Mouse (Mus musculus) liver, postnatal 0 days (tissue): ENCODE data around the gene Gm28038. TPM values are rescaled to one million over a fixed set of nuclear protein-coding genes. Genes with fewer than 3 reads are reported as not detected.

Source experiments
- ATAC-seq: fragments of 200-750 bp; cut with Nextera tagmentation; 2 replicates; pipeline ENCODE4 v1.8.0; 2017; ENCODE audit warnings: mild to moderate bottlenecking, moderate library complexity
- DNase-seq: peaks from one replicate; pipeline ENCODE4 v3.0.0-alpha.2; 2016
- H3K27ac ChIP-seq: fragments of 300-500 bp; sonication (generic); 2 replicates; pipeline ENCODE4 v1.5.1; 2014; ENCODE audit warnings: antibody characterized with exemption, moderate library complexity, mild to moderate bottlenecking, low read depth
- H3K27me3 ChIP-seq: fragments of 300-500 bp; sonication (generic); 2 replicates; pipeline ENCODE4 v1.6.1; 2014; ENCODE audit warnings: low read length, control low read depth, mixed read lengths; ENCODE audit not compliant: insufficient read depth
- H3K36me3 ChIP-seq: fragments of 300-500 bp; sonication (generic); replicated peaks from 2 replicates; pipeline ENCODE4 v1.6.1; 2014; ENCODE audit warnings: mild to moderate bottlenecking, control low read depth, low read length, moderate library complexity, mixed read lengths; ENCODE audit not compliant: insufficient read depth
- H3K4me1 ChIP-seq: fragments of 300-500 bp; sonication (generic); 2 replicates; pipeline ENCODE4 v1.6.1; 2014; ENCODE audit warnings: antibody characterized with exemption, mild to moderate bottlenecking, control low read depth; ENCODE audit not compliant: insufficient read depth
- H3K4me2 ChIP-seq: fragments of 300-500 bp; sonication (generic); 2 replicates; pipeline ENCODE4 v1.6.1; 2014; ENCODE audit warnings: low read depth, mild to moderate bottlenecking, low read length, moderate library complexity, mixed read lengths
- H3K4me3 ChIP-seq: fragments of 300-500 bp; sonication (generic); 2 replicates; pipeline ENCODE4 v1.5.1; 2014; ENCODE audit warnings: low read depth, low read length
- H3K9ac ChIP-seq: fragments of 300-500 bp; sonication (generic); replicated peaks from 2 replicates; pipeline ENCODE4 v1.6.1; 2014; ENCODE audit warnings: mild to moderate bottlenecking, moderate library complexity
- H3K9me3 ChIP-seq: fragments of 300-500 bp; sonication (generic); 2 replicates; pipeline ENCODE4 v1.6.1; 2016; ENCODE audit warnings: mild to moderate bottlenecking, control low read depth, low read length, mixed read lengths
- CTCF ChIP-seq: sonication (generic); IDR thresholded peaks from 2 replicates; pipeline ENCODE4 v1.5.1; 2016; ENCODE audit warnings: antibody characterized with exemption, low read depth
- EP300 ChIP-seq: IDR thresholded peaks from 2 replicates; pipeline ENCODE4 v1.6.1; 2016; ENCODE audit warnings: antibody characterized with exemption, low read depth, mild to moderate bottlenecking
- WGBS: fragments of 180-500 bp; shearing (Covaris S2); extraction: QIAGEN DNeasy Blood & Tissue Kit; methylation state at CpG from one replicate; pipeline ENCODE4 v1.1.7; 2014; ENCODE audit not compliant: insufficient replicate concordance; 5-methylcytosine and 5-hydroxymethylcytosine counted together
- polyA plus RNA-seq: library from polyadenylated mRNA; unstranded; fragments of >200 nt; fragmentation: Nextera tagmentation; extraction: Ambion mirVana; gene quantifications from 2 replicates; pipeline ENCODE4 v1.2.1, GENCODE M21; 2015

Gene Gm28038
- polyA plus RNA-seq, 1 experiment from 2014 or later = not detected

DNA sequence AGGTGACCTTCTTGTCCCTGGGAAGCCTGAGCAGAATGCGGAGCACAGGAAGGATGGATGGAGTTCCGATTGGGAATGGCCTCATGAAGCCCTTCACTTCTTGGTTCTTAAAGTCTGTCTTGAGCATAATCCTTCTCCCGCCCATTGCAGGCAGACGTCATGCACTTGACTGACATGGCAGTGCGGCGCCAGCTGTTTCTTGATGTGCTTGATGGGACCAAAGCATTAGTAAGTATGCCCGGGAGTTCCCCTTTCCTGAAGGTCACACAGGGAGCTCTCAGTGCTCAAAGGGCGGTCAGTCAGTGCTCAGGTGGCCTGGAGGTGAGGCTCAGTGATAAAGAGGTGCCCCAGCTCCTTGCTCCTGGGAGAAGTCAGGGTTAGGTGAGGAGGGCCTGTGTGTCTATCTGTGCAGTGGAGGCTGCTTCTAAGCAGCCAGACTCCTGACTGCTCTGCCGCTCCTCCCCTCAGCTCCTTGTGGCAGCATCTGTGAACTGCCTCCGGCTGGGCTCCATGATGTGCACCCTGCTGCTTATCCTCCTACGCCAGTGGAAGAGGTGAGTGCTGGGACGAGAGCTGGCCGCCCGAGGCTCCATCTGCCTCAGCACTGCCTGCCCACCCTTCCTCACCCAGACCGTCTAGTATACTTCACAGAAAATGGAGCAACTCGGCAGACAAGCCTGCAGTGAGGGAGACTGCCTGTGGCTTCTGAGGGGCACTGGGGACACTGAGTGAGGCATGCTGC lies 55.5 kb downstream of the Gm28038 start:
- no peaks in the 10 kb centered on the region for H3K4me1 ChIP-seq
- no peak overlapping the region for H3K27ac ChIP-seq
- H3K4me3 ChIP-seq = no peak overlapping the region
- H3K9me3 ChIP-seq = no peaks in the 10 kb centered on the region
- ATAC-seq = no peak
- H3K9ac ChIP-seq = no peak overlapping the region
- H3K27me3 ChIP-seq = no peaks in the 10 kb centered on the region
- DNase-seq = no peak
- peaks cover 69% of the 10 kb centered on the region for H3K36me3 ChIP-seq
- 86% methylated on average over 16 of the region's 16 CpGs for WGBS
- TF ChIP-seq EP300 (no peak), CTCF (no peak)
- no peak overlapping the region for H3K4me2 ChIP-seq

DNA sequence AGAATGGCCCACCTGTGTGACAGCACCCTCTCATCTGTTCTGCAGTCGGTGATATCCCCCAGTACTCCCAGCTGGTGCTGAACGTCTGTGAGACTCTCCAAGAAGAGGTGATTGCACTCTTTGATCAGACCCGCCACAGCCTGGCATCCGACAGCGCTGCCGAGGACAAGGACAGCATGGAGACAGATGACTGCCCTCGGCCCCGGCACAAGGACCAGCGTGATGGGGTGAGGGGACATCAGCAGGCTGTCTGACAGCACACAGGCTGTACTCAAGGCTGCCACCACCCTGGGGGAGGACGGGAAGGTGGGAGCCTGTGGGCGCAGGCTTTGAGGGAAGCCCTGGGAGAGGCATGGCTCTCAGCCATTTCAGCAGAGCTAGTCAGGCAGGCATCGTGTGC lies 56.3 kb downstream of the Gm28038 start:
- no peaks in the 10 kb centered on the region for H3K4me1 ChIP-seq
- peaks cover 74% of the 10 kb centered on the region for H3K36me3 ChIP-seq
- H3K27ac ChIP-seq = no peak overlapping the region
- no peaks in the 10 kb centered on the region for H3K9me3 ChIP-seq
- WGBS = 90% methylated on average over 12 of the region's 12 CpGs
- no peak for TF ChIP-seq EP300
- TF ChIP-seq CTCF = no peak
- no peak overlapping the region for H3K9ac ChIP-seq
- H3K4me3 ChIP-seq = no peak overlapping the region
- no peaks in the 10 kb centered on the region for H3K27me3 ChIP-seq
- ATAC-seq (no peak), DNase-seq (no peak)
- H3K4me2 ChIP-seq = no peak overlapping the region

DNA sequence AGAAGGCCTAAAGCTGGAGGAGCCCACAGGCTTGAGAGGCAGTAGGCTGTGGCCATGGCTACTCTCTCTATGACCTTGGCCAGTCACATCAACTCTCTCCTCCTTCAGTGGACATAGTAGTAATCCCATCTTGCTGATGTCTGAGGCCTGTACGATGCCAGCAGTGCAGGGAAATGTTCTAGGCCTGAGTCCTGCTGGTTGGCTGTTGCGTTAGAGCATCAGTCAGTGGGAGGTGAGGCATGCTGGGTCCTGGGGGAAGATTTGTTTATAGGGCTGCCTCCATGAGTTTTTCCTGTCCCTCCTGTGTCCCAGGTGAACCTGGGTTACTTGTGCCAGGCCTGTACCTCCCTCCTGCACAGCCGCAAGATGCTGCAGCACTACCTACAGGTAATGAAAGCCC lies 61.2 kb downstream of the Gm28038 start:
- Histone ChIP-seq H3K9ac (no peak overlapping the region), H3K36me3 (peaks cover 69% of the 10 kb centered on the region), H3K4me2 (no peak overlapping the region), H3K9me3 (no peaks in the 10 kb centered on the region), H3K27me3 (no peaks in the 10 kb centered on the region), H3K27ac (no peak overlapping the region), H3K4me1 (no peaks in the 10 kb centered on the region), H3K4me3 (no peak overlapping the region)
- ATAC-seq = no peak
- 91% methylated on average over 3 of the region's 3 CpGs for WGBS
- TF ChIP-seq CTCF (no peak), EP300 (no peak)
- no peak for DNase-seq

DNA sequence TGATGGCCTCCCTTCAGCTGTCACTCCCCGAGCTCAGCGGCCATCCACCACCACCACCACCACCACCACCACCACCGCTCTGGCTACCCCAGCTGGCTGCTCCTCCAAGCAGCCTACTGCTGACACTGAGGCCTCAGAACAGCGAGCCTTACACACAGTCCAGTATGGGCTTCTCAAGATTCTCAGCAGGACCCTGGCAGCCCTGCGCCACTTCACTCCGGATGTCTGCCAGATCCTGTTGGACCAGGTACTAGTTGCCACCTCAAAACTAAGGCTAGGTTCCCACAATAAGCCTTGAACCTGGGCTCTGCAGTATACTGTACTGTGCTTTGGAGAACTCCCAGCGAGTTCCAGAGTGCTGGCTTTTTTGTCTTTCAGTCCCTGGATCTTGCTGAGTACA lies 61.7 kb downstream of the Gm28038 start:
- no peak for TF ChIP-seq EP300
- no peak for TF ChIP-seq CTCF
- no peaks in the 10 kb centered on the region for H3K27me3 ChIP-seq
- H3K36me3 ChIP-seq = peaks cover 64% of the 10 kb centered on the region
- no peak overlapping the region for H3K4me2 ChIP-seq
- H3K4me3 ChIP-seq = no peak overlapping the region
- H3K4me1 ChIP-seq = no peaks in the 10 kb centered on the region
- no peak overlapping the region for H3K27ac ChIP-seq
- no peak for ATAC-seq
- 88% methylated on average over 7 of the region's 7 CpGs for WGBS
- no peak overlapping the region for H3K9ac ChIP-seq
- H3K9me3 ChIP-seq = no peaks in the 10 kb centered on the region
- no peak for DNase-seq

DNA sequence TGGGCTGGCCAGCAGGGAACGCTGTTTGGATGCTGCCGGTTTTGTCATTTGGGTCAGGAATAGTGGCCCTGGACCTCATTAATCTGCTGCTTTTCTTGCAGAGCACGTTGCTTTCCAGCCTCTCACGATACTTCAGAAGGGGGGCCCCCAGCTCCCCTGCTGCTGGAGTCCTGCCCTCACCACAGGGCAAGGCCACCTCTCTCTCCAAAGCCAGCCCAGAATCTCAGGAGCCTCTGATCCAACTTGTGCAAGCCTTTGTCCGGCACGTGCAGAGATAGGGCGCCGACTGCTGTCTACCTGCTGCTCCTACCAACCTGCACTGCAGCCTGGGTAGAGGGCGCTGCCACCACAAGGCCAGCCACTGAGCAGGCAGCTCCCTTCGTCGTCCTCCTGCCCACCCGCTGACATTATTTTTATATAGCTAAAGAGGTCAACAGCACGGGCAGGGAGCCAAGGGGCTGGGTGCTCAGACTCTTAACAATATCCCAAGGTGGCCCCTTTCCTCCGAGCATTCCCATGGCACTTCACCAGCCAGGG lies 62.8 kb downstream of the Gm28038 start:
- H3K4me3 ChIP-seq = no peak overlapping the region
- H3K27ac ChIP-seq = no peak overlapping the region
- no peak overlapping the region for H3K4me2 ChIP-seq
- no peaks in the 10 kb centered on the region for H3K27me3 ChIP-seq
- TF ChIP-seq EP300 = no peak
- no peak for TF ChIP-seq CTCF
- H3K36me3 ChIP-seq = peaks cover 62% of the 10 kb centered on the region
- no peaks in the 10 kb centered on the region for H3K9me3 ChIP-seq
- ATAC-seq = no peak
- no peak for DNase-seq
- no peaks in the 10 kb centered on the region for H3K4me1 ChIP-seq
- H3K9ac ChIP-seq = no peak overlapping the region
- WGBS = 79% methylated on average over 14 of the region's 14 CpGs

DNA sequence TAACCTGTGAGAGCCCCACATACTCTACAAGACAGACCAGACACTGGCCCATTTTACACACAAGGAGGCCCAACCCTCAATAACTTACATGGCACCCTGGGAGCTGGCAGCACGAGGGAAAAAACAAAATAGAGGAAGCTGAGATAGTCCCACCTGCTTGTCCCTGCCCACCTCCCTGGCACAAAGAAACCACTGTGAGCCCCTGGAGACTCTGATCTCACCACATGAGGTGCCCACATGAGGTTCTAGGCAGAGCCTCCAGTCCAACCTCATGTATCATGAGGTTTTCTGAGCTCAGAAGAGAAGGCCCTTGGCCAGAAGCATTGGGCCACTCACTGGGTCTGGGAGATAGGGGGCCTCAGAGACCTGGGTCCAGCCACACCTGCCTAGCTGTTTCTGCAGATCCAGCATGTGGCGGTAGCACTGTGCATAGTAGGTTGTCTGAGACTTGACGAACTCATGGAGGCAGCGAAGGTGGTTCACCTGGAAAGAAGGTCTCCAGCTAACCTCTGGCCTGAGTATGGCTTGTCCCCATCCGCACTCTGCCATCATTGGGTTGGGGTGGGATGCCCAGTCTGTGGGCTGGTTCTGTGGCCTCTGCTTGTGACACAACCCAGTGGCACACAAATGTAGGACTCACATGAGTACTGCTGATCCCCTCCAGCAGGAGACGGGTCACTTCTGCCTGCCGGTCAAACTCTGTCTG lies 65.3 kb downstream of the Gm28038 start:
- TF ChIP-seq CTCF (no peak), EP300 (no peak)
- Histone ChIP-seq H3K9ac (no peak overlapping the region), H3K4me2 (no peak overlapping the region), H3K4me1 (no peaks in the 10 kb centered on the region), H3K9me3 (no peaks in the 10 kb centered on the region), H3K36me3 (peaks cover 50% of the 10 kb centered on the region), H3K27ac (no peak overlapping the region), H3K4me3 (no peak overlapping the region), H3K27me3 (no peaks in the 10 kb centered on the region)
- ATAC-seq = no peak
- WGBS = 77% methylated on average over 7 of the region's 7 CpGs
- no peak for DNase-seq
